Mouse (Mus musculus): ENCODE measurements at regions not wholly inside any gene's neighbourhood (a gene's known extent, or its start where the extent isn't known, plus 50 kb on each side); places are given as distances from the start of the nearest gene placed in this dataset.

DNA sequence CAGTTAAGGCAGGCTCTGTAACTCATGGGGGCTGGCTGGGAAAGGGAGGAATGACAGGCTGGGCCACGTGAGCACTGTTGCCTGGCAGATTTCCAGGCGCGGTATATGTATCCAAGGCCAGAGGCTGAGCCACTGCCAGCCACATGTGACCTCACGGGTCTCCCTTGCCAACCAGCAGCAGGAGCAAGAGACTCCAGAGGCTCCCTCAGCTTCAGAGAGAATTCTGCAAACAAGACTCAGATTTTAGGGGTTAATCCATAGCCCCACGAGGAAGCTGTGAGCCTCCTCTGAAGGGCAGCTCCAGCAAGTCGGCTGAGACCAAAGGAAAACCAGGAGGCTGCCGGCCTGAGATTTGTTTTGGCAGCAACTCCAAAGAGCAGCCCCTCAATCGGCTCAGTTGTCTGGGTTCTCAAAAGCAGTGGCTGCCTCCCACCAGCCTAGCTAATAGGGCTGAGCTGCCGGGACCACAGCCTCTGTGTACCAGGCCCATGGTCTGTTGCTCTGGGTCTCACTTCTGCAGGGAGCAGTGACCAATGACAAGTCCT is 264.0 kb upstream of the Cadm1 start:
- no peak for DNase-seq (ENCODE audit: low spot score in 2 of 2)

- DNase-seq (ENCODE audit: low spot score in 2 of 2) = peak in 1 of 2 experiments; percentile 25
These were observed 253.5 kb upstream of the Cadm1 start for GRCm38 (mm10) chr9:47276303-47277005.

DNA sequence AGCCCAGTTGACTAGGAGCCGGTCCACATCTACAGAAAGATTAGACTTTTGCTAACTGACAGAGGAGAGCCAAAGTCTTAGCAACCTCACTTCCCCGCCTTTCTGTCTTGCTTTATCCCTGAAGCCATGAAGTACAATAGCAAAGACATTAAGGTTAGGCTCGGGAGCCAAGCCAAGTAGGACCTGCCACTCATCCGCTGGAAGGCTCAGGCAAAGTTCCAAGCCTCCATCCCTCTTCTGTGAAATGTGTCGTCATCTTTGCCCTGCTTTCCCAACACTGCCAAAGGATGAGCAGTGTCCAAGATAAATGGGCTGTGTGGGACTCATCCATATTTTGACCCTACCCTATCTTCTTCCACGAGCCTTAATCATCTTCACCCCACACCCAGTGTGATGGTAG is 250.6 kb upstream of the Cadm1 start:
- DNase-seq (ENCODE audit: low spot score in 2 of 2) = no peak

- DNase-seq (ENCODE audit: low spot score in 2 of 2) = no peak
These were observed 249.8 kb upstream of the Cadm1 start for GRCm38 (mm10) chr9:47280146-47280545.

- no peak for DNase-seq (ENCODE audit: low spot score in 2 of 2)
These were observed 249.4 kb upstream of the Cadm1 start for GRCm38 (mm10) chr9:47280598-47280997.

DNA sequence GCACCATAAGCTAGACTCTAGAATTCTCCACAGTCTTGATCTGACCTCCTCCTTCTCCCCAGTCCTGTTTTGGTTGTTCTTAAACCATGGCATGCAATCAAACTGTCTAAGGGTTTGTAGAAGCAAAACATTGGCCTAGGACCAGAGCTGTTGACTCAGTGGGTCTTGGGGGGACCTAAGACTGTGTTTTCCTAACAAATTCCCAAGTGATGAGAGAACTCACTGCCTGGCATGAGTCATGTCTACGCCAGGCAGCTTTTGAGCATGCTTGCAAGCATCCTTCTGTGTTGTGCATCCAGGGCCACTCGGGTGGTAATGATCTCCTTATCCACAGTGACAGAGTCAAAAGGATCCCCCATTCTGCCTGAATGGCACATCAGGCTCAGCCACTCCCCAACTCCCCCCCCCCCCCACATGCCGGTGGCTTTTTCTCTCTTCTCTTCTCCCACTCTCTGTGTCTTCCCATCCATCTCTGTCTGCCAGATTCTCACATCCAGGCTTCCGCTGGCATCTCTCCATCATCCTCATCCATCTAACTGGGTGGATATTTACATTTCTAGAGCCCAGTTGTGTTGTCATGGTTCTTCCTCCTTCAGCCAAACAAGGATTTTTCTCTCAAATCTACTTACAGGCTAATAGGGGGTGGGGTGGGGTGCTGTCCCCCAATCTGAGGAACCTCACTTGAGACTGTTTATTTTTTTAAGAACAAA is 246.1 kb upstream of the Cadm1 start:
- no peak for DNase-seq (ENCODE audit: low spot score in 2 of 2)

DNA sequence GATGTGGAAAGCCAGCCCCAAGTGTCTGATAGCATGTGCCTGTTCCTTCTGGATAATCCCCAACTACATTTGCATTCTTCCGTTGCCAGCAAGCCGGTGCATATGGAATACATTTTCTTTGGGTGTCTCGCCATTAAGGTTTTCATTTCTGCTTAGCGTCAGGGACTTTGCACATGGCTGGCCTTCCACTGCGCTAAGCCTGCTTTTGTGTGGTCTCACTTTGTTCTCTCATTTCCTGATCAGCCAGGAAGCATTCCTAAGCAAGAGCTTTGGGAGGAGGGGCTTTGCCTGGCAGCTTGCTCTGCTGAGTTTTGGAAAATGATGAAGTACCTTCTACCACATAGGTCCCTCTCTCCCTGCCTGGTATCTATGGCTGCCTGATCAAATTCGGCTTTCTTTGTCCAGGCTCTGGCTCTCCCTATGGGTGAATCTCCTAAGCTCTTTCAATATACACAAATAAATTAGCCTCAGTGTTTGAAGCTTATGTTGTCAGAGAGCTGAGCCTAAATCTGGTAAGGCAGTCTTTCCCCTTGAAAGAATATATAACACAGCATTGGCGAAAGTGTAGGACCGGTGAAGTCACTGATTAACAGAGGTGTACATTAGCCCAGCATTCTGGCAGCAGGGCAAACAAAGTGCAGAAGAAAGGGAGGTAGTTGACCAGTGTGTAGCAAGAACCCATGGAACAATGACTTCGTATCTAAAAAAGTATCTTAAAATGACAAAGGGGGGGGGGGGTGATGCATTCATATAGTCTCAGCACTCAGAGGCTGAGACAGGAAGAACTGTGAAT is 242.8 kb upstream of the Cadm1 start:
- DNase-seq (ENCODE audit: low spot score in 2 of 2) = no peak

GRCm38 (mm10) chr9:47288587-47289199 is 241.3 kb upstream of the Cadm1 start:
- no peak for DNase-seq (ENCODE audit: low spot score in 2 of 2)

GRCm38 (mm10) chr9:47300633-47301032 is 229.3 kb upstream of the Cadm1 start:
- DNase-seq (ENCODE audit: low spot score in 2 of 2) = no peak

GRCm38 (mm10) chr9:47307125-47307751 is 222.7 kb upstream of the Cadm1 start:
- DNase-seq (ENCODE audit: low spot score in 2 of 2) = no peak

GRCm38 (mm10) chr9:47307752-47308500 is 222.0 kb upstream of the Cadm1 start:
- DNase-seq (ENCODE audit: low spot score in 2 of 2) = no peak

DNA sequence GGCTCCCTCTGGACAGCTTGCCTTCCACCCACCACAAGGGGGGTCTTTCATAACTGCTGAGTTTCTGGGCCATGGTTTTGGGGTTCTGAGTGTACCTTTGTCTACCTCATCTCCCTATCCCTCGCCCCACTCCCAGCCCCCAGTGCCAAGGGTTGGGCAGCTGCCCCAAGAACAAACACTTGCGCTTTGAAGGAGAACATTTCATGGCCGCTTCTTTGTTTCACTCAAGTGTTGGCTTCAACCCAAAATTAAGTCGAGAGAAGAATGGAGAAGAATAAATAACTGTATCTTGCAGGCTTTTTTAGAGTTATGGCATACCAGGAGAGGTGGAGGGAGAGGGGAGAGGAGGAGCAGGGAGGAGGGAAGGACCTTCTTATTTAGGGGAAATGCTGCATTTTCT is 216.5 kb upstream of the Cadm1 start:
- DNase-seq (ENCODE audit: low spot score in 2 of 2) = no peak

DNA sequence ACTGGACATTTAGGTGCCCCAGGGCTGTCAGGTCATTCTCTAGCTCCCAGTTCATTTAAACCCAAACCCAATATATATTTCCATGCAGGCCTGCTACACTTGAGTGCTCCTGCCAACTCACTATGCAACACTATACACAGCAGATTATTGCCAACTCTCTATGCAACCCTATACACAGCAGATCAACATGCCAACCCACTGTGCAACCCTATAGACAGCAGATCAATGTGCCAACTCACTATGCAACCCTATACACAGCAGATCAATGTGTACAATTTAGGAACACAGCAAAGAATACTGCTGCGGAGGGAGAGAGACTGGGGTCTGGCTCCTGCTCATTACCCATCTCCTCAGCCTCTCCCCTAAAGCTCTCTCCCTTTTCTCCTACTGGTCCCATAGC is 215.7 kb upstream of the Cadm1 start:
- no peak for DNase-seq (ENCODE audit: low spot score in 2 of 2)

GRCm38 (mm10) chr9:47320345-47320744 is 209.6 kb upstream of the Cadm1 start:
- DNase-seq (ENCODE audit: low spot score in 2 of 2) = no peak

- no peak for DNase-seq (ENCODE audit: low spot score in 2 of 2)
These were observed 208.7 kb upstream of the Cadm1 start for GRCm38 (mm10) chr9:47321106-47321789.

DNA sequence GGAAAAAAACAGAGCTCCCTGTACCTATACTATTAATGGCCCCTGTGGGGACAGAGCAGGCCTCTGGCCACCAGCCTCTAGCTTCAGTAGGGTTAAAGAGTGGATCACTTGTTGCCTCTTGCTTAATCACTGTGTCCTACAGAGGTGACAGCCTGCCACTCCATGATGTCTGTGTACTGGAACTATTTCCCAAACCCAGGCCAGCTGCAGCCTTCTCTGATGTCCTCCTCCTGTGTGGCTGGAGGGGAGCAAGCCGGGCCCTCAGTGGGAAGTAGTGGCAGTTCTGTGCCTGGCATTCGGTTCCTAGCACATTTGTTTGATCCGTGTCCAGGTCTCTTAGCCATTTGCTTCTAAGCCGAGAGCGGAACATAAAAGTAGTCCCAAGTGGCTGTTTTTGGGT is 207.7 kb upstream of the Cadm1 start:
- no peak for DNase-seq (ENCODE audit: low spot score in 2 of 2)

DNA sequence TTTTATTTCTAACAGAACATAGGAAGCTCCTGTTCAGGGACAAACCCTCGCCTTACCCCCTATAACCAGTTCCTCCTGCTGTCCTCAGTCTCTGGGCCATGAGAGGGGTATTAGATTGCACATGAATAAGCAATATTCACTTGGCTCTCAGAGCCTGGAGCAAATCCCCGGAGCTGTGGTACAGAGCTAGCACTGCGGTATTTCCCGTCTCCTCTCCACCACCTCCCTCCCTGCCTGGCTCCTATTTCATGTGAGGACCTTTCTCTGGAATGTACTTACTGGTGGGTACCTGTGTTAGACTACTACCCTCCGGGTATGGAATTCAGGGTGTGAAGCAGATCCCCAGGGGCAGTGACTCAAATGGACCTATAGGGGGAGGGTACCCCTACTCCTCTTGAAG is 206.9 kb upstream of the Cadm1 start:
- DNase-seq (ENCODE audit: low spot score in 2 of 2) = no peak

GRCm38 (mm10) chr9:47327575-47327974 is 202.4 kb upstream of the Cadm1 start:
- no peak for DNase-seq (ENCODE audit: low spot score in 2 of 2)

DNA sequence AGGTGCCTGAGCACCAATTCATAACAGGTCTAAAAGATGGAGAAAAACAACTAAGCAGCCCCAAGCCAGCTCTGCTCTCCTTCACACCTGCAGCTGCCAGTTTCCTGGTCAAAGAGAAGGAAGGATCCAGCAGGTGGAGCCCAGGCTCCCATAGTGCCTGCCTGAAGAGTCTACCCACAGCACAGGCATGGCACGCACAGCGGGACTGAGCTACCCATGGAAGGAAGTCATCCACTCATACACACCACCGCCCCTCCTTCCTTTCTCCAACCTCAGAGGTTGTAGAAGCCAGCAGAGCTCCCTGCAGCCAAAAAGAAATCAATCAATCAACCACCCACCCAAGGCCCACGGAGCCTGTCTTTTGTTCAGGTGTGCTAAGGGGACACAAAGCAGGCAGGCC is 197.0 kb upstream of the Cadm1 start:
- DNase-seq (ENCODE audit: low spot score in 2 of 2) = peak in 1 of 2 experiments; percentile 14

DNA sequence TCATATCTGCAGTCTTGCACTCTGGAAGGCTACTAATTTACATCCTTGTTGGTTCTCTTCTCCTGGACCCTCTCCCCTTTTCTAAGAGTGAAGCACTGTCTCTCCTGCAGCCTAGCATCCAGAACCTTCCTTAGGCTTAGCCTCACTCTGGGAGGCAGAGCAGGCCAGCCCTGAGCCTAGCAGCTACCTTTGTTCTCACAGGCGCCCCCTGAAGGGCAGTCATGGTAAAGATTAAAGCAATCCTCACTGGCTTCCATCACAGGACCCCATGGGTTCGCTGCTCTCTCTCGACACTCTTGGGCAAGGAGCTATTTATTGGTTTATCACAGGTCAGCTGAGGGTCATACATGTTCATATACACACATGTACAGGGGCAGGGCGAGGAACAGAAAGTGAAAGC is 191.8 kb upstream of the Cadm1 start:
- no peak for DNase-seq (ENCODE audit: low spot score in 2 of 2)
